Comparison of ENCODE assay signal across 8 mouse cellular contexts in the genomic region with DNA sequence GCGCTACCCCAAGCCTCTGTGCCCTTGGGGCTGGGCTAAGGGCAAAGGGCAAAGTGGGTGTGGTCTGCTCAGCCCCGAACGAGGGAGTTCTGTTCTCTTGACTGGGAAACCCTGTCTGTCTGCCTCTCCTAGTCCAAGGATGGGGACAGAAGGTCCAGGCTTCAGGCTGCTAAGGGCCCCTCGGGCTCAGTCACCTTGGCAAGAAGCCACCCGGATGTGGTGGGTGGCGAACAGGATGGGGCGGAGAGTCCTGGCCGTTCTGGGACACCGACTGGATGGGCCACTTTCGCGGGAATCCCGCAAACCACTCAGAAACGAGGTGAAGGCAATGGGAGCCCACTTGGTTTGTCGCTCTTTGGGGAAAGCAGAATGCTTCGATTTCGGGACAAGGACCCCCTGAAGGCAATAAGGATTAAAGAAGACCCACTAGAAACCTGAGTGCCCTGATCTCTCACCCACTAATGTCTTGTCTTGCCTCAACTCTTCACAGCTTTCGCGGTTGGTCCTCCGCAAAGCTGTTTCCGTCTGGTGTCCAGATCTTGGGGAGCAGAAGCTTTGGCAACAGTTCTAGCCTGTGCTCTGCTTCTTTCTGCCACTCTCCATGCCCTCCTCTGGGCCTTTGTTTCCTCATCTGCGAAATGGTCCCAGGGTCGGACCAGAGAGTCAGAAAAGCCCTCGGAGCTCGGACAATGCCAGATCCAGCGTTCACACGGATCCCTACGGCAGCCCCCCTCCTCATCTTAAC. TPM values are rescaled to one million over a fixed set of nuclear protein-coding genes. Genes with fewer than 3 reads are reported as not detected.
DNase-seq lines count a peak whose midpoint lies in the region; ATAC-seq and TF ChIP-seq lines count a peak whose summit lies in the region.

No protein-coding gene starts in this region.

- no peak for TF ChIP-seq POLR2A in olfactory bulb, adult 2 months (IDR thresholded peaks at IDR 0.05; ENCODE audit: insufficient read depth, low read depth, low read length)

- peak overlapping the region; percentile 83 for H3K9ac ChIP-seq in intestine, postnatal 0 days (ENCODE audit: low read depth, low read length)

- H3K36me3 ChIP-seq in intestine, postnatal 0 days (ENCODE audit: control insufficient read depth, insufficient read depth), result no peaks in the 10 kb centered on the region

- H3K4me1 ChIP-seq in intestine, postnatal 0 days (replicated peaks; ENCODE audit: control insufficient read depth, insufficient read depth, low read length), result peaks cover 5% of the 10 kb centered on the region; the same call in 1 of the 2 replicates
- H3K4me1 ChIP-seq in olfactory bulb, adult 2 months (ENCODE audit: control insufficient read depth, insufficient read depth, low read length), result peaks cover 32% of the 10 kb centered on the region

- H3K27ac ChIP-seq in intestine, postnatal 0 days (ENCODE audit: low read depth, low read length), result peak overlapping the region; percentile 94
- no peak overlapping the region for H3K27ac ChIP-seq in olfactory bulb, adult 2 months (ENCODE audit: insufficient read depth, low read depth, low read length)

- peak overlapping the region; percentile 70 for H3K4me3 ChIP-seq in intestine, postnatal 0 days (ENCODE audit: low read depth, low read length)
- peak overlapping the region; percentile 97 for H3K4me3 ChIP-seq in olfactory bulb, adult 2 months (ENCODE audit: insufficient read depth, low read depth, low read length)

- peak; percentile 61 for ATAC-seq in intestine, postnatal 0 days
- ATAC-seq in frontal cortex, adult (ENCODE audit: low TSS enrichment), result no peak

- H3K27me3 ChIP-seq in intestine, postnatal 0 days (replicated peaks; ENCODE audit: control insufficient read depth, insufficient read depth, low read length), result no peaks in the 10 kb centered on the region

- 1% methylated on average over 27 of the region's 27 CpGs for WGBS in intestine, postnatal 0 days
- WGBS in olfactory bulb, adult 2 months, result 11% methylated on average over 27 of the region's 27 CpGs

- no peaks in the 10 kb centered on the region for H3K9me3 ChIP-seq in intestine, postnatal 0 days (ENCODE audit: control insufficient read depth)

- peak overlapping the region; percentile 96 for H3K4me2 ChIP-seq in intestine, postnatal 0 days (replicated peaks; ENCODE audit: low read depth)

- peak; percentile 35 for DNase-seq in 3T3-L1 (ENCODE audit: low read depth, low spot score)
- DNase-seq in Muller cell, postnatal 12 days (ENCODE audit: inconsistent ontology term), result peak; percentile 82
- DNase-seq in embryo, embryonic 10 days (ENCODE audit: low spot score), result peak; percentile 71
- peak; percentile 89 to 91 for DNase-seq in heart, adult 18-20 months
- peak; percentile 87 to 94 for DNase-seq in lung, adult 18-20 months

- no peak for TF ChIP-seq CTCF in intestine, postnatal 0 days (IDR thresholded peaks at IDR 0.05; ENCODE audit: low read depth)
- no peak for TF ChIP-seq CTCF in olfactory bulb, adult 2 months (IDR thresholded peaks at IDR 0.05; ENCODE audit: insufficient read depth, low read depth, low read length)

RNA-seq across cellular contexts. Expression of a gene that starts 0.7 kb away (rescaled TPM):
- total RNA-seq in heart, adult 18-20 months (2021), result 1 to 10 TPM; 3.8 to 4.0 TPM
- 4.7 and 5.5 TPM in 2 replicates for polyA plus RNA-seq in intestine, postnatal 0 days (2015; fragmentation: Nextera tagmentation; extraction: Ambion mirVana)
- polyA plus RNA-seq in olfactory bulb, adult 2 months (2012; ENCODE audit: insufficient read depth, insufficient read length, low replicate concordance, missing spikeins), result not detected in 2 replicates

Comparison
In these comparisons a context has a peak if more than half of its experiments do, and no peak if none do; other contexts are left out.
1. DNase-seq: peak in every context shown above with its lines; median percentile 90 in lung, adult 18-20 months; 90 in heart, adult 18-20 months; 82 in Muller cell, postnatal 12 days; 71 in embryo, embryonic 10 days; 35 in 3T3-L1.